Mouse (Mus musculus) embryonic facial prominence, embryonic 15.5 days (tissue): ENCODE results near the gene Ttyh3. TPM values are rescaled to one million over a fixed set of nuclear protein-coding genes. Genes with fewer than 3 reads are reported as not detected.

Experiments
- ATAC-seq: fragments of 200-750 bp; cut with Nextera tagmentation; 2 replicates; pipeline ENCODE4 v1.8.0; 2017; ENCODE audit warnings: low read depth, moderate TSS enrichment; ENCODE audit not compliant: insufficient number of reproducible peaks, low FRiP score, low TSS enrichment
- H3K27ac ChIP-seq: fragments of 300-500 bp; sonication (generic); replicated peaks from 2 replicates; pipeline ENCODE4 v1.5.1; 2015; ENCODE audit warnings: mild to moderate bottlenecking, inconsistent platforms
- H3K27me3 ChIP-seq: fragments of 300-500 bp; sonication (generic); 2 replicates; pipeline ENCODE4 v1.6.1; 2015; ENCODE audit warnings: inconsistent platforms
- H3K36me3 ChIP-seq: fragments of 300-500 bp; sonication (generic); 2 replicates; pipeline ENCODE4 v1.6.1; 2015; ENCODE audit warnings: mild to moderate bottlenecking, inconsistent platforms
- H3K4me1 ChIP-seq: fragments of 300-500 bp; sonication (generic); 2 replicates; pipeline ENCODE4 v1.6.1; 2015; ENCODE audit warnings: inconsistent platforms
- H3K4me2 ChIP-seq: fragments of 300-500 bp; sonication (generic); replicated peaks from 2 replicates; pipeline ENCODE4 v1.6.1; 2015; ENCODE audit warnings: mild to moderate bottlenecking, inconsistent platforms
- H3K4me3 ChIP-seq: fragments of 300-500 bp; sonication (generic); replicated peaks from 2 replicates; pipeline ENCODE4 v1.5.1; 2015; ENCODE audit warnings: mild to moderate bottlenecking, inconsistent platforms
- H3K9ac ChIP-seq: fragments of 300-500 bp; sonication (generic); 2 replicates; pipeline ENCODE4 v1.6.1; 2015; ENCODE audit warnings: inconsistent platforms
- H3K9me3 ChIP-seq: fragments of 300-500 bp; sonication (generic); replicated peaks from 2 replicates; pipeline ENCODE4 v1.6.1; 2016; ENCODE audit warnings: inconsistent platforms
- WGBS: fragments of 180-500 bp; shearing (Covaris S2); methylation state at CpG from one replicate; pipeline ENCODE4 v1.1.7; 2015; 5-methylcytosine and 5-hydroxymethylcytosine counted together
- polyA plus RNA-seq: library from polyadenylated mRNA; unstranded; fragments of >200 nt; fragmentation: Nextera tagmentation; extraction: Ambion mirVana; gene quantifications from 2 replicates; pipeline ENCODE4 v1.2.1, GENCODE M21; 2015

The Ttyh3 gene
- polyA plus RNA-seq, 1 experiment from 2014 or later: 43.7 TPM

- Histone ChIP-seq H3K9me3 (no peaks in the 10 kb centered on the region), H3K9ac (no peak overlapping the region), H3K27me3 (no peaks in the 10 kb centered on the region; the same call in 1 of the 2 replicates), H3K27ac (peak overlapping the region; percentile 3), H3K4me1 (peaks cover 30% of the 10 kb centered on the region), H3K4me3 (no peak overlapping the region), H3K4me2 (no peak overlapping the region), H3K36me3 (peaks cover 29% of the 10 kb centered on the region)
- ATAC-seq: no peak
- 61% methylated on average over 6 of the region's 6 CpGs for WGBS
Observed at GRCm38 (mm10) chr5:140616110-140616503, 32.7 kb downstream of the Ttyh3 start.

- no peak overlapping the region for H3K4me3 ChIP-seq
- no peak for ATAC-seq
- no peak overlapping the region for H3K4me2 ChIP-seq
- H3K9me3 ChIP-seq: no peaks in the 10 kb centered on the region
- H3K27me3 ChIP-seq: no peaks in the 10 kb centered on the region; the same call in 1 of the 2 replicates
- no peak overlapping the region for H3K27ac ChIP-seq
- H3K4me1 ChIP-seq: peaks cover 32% of the 10 kb centered on the region
- peaks cover 29% of the 10 kb centered on the region for H3K36me3 ChIP-seq
- WGBS: 77% methylated on average over 10 of the region's 10 CpGs
- H3K9ac ChIP-seq: no peak overlapping the region
Observed at GRCm38 (mm10) chr5:140615321-140616109, 33.3 kb downstream of the Ttyh3 start.

GRCm38 (mm10) chr5:140614837-140615236, 34.0 kb downstream of the Ttyh3 start:
- H3K36me3 ChIP-seq: peaks cover 29% of the 10 kb centered on the region
- H3K9ac ChIP-seq: no peak overlapping the region
- 86% methylated on average over 4 of the region's 4 CpGs for WGBS
- no peaks in the 10 kb centered on the region for H3K9me3 ChIP-seq
- ATAC-seq: no peak
- no peaks in the 10 kb centered on the region; the same call in 1 of the 2 replicates for H3K27me3 ChIP-seq
- peaks cover 35% of the 10 kb centered on the region for H3K4me1 ChIP-seq
- no peak overlapping the region for H3K27ac ChIP-seq
- no peak overlapping the region for H3K4me3 ChIP-seq
- no peak overlapping the region for H3K4me2 ChIP-seq

- H3K4me1 ChIP-seq: peaks cover 42% of the 10 kb centered on the region
- ATAC-seq: no peak
- no peaks in the 10 kb centered on the region for H3K9me3 ChIP-seq
- H3K27ac ChIP-seq: no peak overlapping the region
- peaks cover 29% of the 10 kb centered on the region for H3K36me3 ChIP-seq
- 91% methylated on average over 10 of the region's 10 CpGs for WGBS
- H3K9ac ChIP-seq: no peak overlapping the region
- no peak overlapping the region for H3K4me3 ChIP-seq
- H3K4me2 ChIP-seq: no peak overlapping the region
- no peaks in the 10 kb centered on the region; the same call in 1 of the 2 replicates for H3K27me3 ChIP-seq
Observed at GRCm38 (mm10) chr5:140614141-140614540, 34.7 kb downstream of the Ttyh3 start.

- Histone ChIP-seq H3K27me3 (peaks cover 3% of the 10 kb centered on the region; the same call in 1 of the 2 replicates), H3K27ac (peak overlapping the region; percentile 93; the same call in 1 of the 2 replicates), H3K9ac (no peak overlapping the region), H3K36me3 (peaks cover 29% of the 10 kb centered on the region), H3K9me3 (no peaks in the 10 kb centered on the region), H3K4me2 (peak overlapping the region; percentile 90), H3K4me1 (peaks cover 60% of the 10 kb centered on the region), H3K4me3 (peak overlapping the region; percentile 63)
- ATAC-seq: no peak
- 49% methylated on average over 18 of the region's 18 CpGs for WGBS
Observed at GRCm38 (mm10) chr5:140612191-140612590, 36.6 kb downstream of the Ttyh3 start.

- Histone ChIP-seq H3K36me3 (peaks cover 29% of the 10 kb centered on the region), H3K27ac (peak overlapping the region; percentile 93), H3K4me3 (peak overlapping the region; percentile 63), H3K27me3 (peaks cover 3% of the 10 kb centered on the region; the same call in 1 of the 2 replicates), H3K4me2 (peak overlapping the region; percentile 90), H3K9ac (no peak overlapping the region), H3K4me1 (peaks cover 63% of the 10 kb centered on the region), H3K9me3 (no peaks in the 10 kb centered on the region)
- 13% methylated on average over 15 of the region's 15 CpGs for WGBS
- ATAC-seq: peak; percentile 17; the same call in 1 of the 2 replicates
Observed at GRCm38 (mm10) chr5:140611611-140612185, 37.1 kb downstream of the Ttyh3 start.

GRCm38 (mm10) chr5:140611021-140611583, 37.7 kb downstream of the Ttyh3 start:
- H3K36me3 ChIP-seq: peaks cover 29% of the 10 kb centered on the region
- H3K4me1 ChIP-seq: peaks cover 63% of the 10 kb centered on the region
- 0 out of 2 replicates have a peak overlapping the region, but pooled peaks have one; percentile 26 for H3K9ac ChIP-seq
- 12% methylated on average over 21 of the region's 21 CpGs for WGBS
- peaks cover 9% of the 10 kb centered on the region; the same call in 1 of the 2 replicates for H3K27me3 ChIP-seq
- peak overlapping the region; percentile 63 for H3K4me3 ChIP-seq
- peak overlapping the region; percentile 90 for H3K4me2 ChIP-seq
- peak; percentile 40 for ATAC-seq
- H3K27ac ChIP-seq: peak overlapping the region; percentile 93
- H3K9me3 ChIP-seq: no peaks in the 10 kb centered on the region

GRCm38 (mm10) chr5:140610273-140611011, 38.4 kb downstream of the Ttyh3 start:
- H3K9ac ChIP-seq: 0 out of 2 replicates have a peak overlapping the region, but pooled peaks have one; percentile 26
- peaks cover 70% of the 10 kb centered on the region for H3K4me1 ChIP-seq
- H3K4me3 ChIP-seq: peak overlapping the region; percentile 63
- WGBS: under 1% methylated on average over 29 of the region's 30 CpGs
- peak overlapping the region; percentile 93 for H3K27ac ChIP-seq
- peaks cover 14% of the 10 kb centered on the region; the same call in 1 of the 2 replicates for H3K27me3 ChIP-seq
- peaks cover 29% of the 10 kb centered on the region for H3K36me3 ChIP-seq
- ATAC-seq: peak; percentile 35
- no peaks in the 10 kb centered on the region for H3K9me3 ChIP-seq
- H3K4me2 ChIP-seq: peak overlapping the region; percentile 90

- no peak for ATAC-seq
- peak overlapping the region; percentile 90 for H3K4me2 ChIP-seq
- peak overlapping the region; percentile 63 for H3K4me3 ChIP-seq
- H3K27ac ChIP-seq: peak overlapping the region; percentile 93
- H3K4me1 ChIP-seq: peaks cover 75% of the 10 kb centered on the region
- WGBS: 12% methylated on average over 13 of the region's 13 CpGs
- H3K27me3 ChIP-seq: peaks cover 19% of the 10 kb centered on the region; the same call in 1 of the 2 replicates
- no peaks in the 10 kb centered on the region for H3K9me3 ChIP-seq
- H3K36me3 ChIP-seq: peaks cover 26% of the 10 kb centered on the region
- peak overlapping the region; percentile 10; the same call in 1 of the 2 replicates for H3K9ac ChIP-seq
Observed at GRCm38 (mm10) chr5:140609511-140610272, 39.1 kb downstream of the Ttyh3 start.

- peak overlapping the region; percentile 64 for H3K9ac ChIP-seq
- peaks cover 82% of the 10 kb centered on the region for H3K4me1 ChIP-seq
- H3K4me3 ChIP-seq: peak overlapping the region; percentile 63
- 2% methylated on average over 16 of the region's 16 CpGs for WGBS
- peaks cover 19% of the 10 kb centered on the region; the same call in 1 of the 2 replicates for H3K27me3 ChIP-seq
- peaks cover 16% of the 10 kb centered on the region for H3K36me3 ChIP-seq
- peak overlapping the region; percentile 93 for H3K27ac ChIP-seq
- H3K4me2 ChIP-seq: peak overlapping the region; percentile 90
- no peaks in the 10 kb centered on the region for H3K9me3 ChIP-seq
- no peak for ATAC-seq
Observed at GRCm38 (mm10) chr5:140608634-140609015, 40.2 kb downstream of the Ttyh3 start.
